Mouse (Mus musculus) liver, embryonic 13.5 days (tissue): Measurements from ENCODE around the gene Gm49711. TPM values are rescaled to one million over a fixed set of nuclear protein-coding genes. Genes with fewer than 3 reads are reported as not detected.

Source experiments
- ATAC-seq: fragments of 200-750 bp; cut with Nextera tagmentation; 2 replicates; pipeline ENCODE4 v1.8.0; 2017; ENCODE audit warnings: low read depth, mild to moderate bottlenecking, moderate number of reproducible peaks, moderate library complexity
- DNase-seq: peaks from one replicate; pipeline ENCODE4 v3.0.0; 2022
- H3K27ac ChIP-seq: fragments of 300-500 bp; sonication (generic); 2 replicates; pipeline ENCODE4 v1.5.1; 2015; ENCODE audit warnings: moderate library complexity, mild to moderate bottlenecking, inconsistent platforms
- H3K27me3 ChIP-seq: fragments of 300-500 bp; sonication (generic); 2 replicates; pipeline ENCODE4 v1.6.1; 2015; ENCODE audit warnings: mild to moderate bottlenecking, inconsistent platforms
- H3K36me3 ChIP-seq: fragments of 300-500 bp; sonication (generic); 2 replicates; pipeline ENCODE4 v1.6.1; 2015; ENCODE audit warnings: mild to moderate bottlenecking, inconsistent platforms
- H3K4me1 ChIP-seq: fragments of 300-500 bp; sonication (generic); replicated peaks from 2 replicates; pipeline ENCODE4 v1.6.1; 2015; ENCODE audit warnings: inconsistent platforms
- H3K4me2 ChIP-seq: fragments of 300-500 bp; sonication (generic); 2 replicates; pipeline ENCODE4 v1.6.1; 2015; ENCODE audit warnings: inconsistent platforms, mild to moderate bottlenecking, moderate library complexity
- H3K4me3 ChIP-seq: fragments of 300-500 bp; sonication (generic); replicated peaks from 2 replicates; pipeline ENCODE4 v1.5.1; 2015; ENCODE audit warnings: mild to moderate bottlenecking, inconsistent platforms
- H3K9ac ChIP-seq: fragments of 300-500 bp; sonication (generic); 2 replicates; pipeline ENCODE4 v1.6.1; 2015; ENCODE audit warnings: mild to moderate bottlenecking, inconsistent platforms
- H3K9me3 ChIP-seq: fragments of 300-500 bp; sonication (generic); replicated peaks from 2 replicates; pipeline ENCODE4 v1.6.1; 2016; ENCODE audit warnings: inconsistent platforms
- WGBS: fragments of 180-500 bp; shearing (Covaris S2); methylation state at CpG from one replicate; pipeline ENCODE4 v1.1.7; 2015; ENCODE audit not compliant: insufficient replicate concordance; 5-methylcytosine and 5-hydroxymethylcytosine counted together
- polyA plus RNA-seq: library from polyadenylated mRNA; unstranded; fragments of >200 nt; fragmentation: Nextera tagmentation; extraction: Ambion mirVana; gene quantifications from 2 replicates; pipeline ENCODE4 v1.2.1, GENCODE M21; 2015

Gene Gm49711
- polyA plus RNA-seq, 1 experiment from 2014 or later = not detected

DNA sequence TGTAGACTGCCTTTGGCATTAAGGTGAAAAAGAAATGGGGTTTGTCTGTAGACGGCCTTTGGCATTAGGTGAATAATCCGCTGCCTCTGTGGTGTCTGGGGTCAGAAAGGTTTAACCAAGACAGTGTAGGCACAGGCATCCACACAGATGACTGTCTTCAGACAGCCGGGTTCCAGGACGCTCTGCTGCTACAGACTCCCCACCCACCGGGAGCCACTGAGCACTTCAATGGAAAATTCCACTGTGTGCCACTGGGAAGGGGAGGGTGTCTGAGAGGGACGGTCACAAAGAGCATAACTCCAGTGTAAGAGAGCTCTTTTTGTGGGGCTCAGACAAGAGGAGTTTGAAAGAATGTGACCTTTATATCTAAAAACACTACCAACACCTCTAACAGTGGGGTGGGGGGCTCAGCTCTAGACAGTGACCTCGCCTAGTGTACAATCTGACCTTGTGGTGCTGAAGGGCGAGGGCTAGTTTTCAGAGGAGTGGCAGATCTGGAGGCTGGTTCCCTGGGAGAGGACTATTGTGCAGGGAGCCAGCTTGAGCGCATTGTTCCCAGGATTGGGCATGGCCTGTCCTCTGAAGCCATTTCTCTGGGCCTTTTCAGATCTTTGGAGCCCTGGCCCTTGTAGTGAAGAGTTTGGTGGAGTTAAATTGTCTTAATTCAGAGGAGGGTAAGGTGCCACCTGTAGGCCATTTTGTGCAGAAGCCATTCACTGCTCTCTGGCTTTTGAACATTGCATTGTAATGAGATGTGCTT is 45.6 kb downstream of the Gm49711 start:
- no peaks in the 10 kb centered on the region for H3K4me1 ChIP-seq
- no peak overlapping the region for H3K27ac ChIP-seq
- no peak for DNase-seq
- no peak overlapping the region for H3K4me3 ChIP-seq
- no peaks in the 10 kb centered on the region for H3K27me3 ChIP-seq
- H3K36me3 ChIP-seq = 0 out of 2 replicates have a peak, but pooled peaks cover 9% of the 10 kb centered on the region
- WGBS = 66% methylated on average over 9 of the region's 9 CpGs
- no peak overlapping the region for H3K9ac ChIP-seq
- no peaks in the 10 kb centered on the region for H3K9me3 ChIP-seq
- no peak overlapping the region for H3K4me2 ChIP-seq
- no peak for ATAC-seq

DNA sequence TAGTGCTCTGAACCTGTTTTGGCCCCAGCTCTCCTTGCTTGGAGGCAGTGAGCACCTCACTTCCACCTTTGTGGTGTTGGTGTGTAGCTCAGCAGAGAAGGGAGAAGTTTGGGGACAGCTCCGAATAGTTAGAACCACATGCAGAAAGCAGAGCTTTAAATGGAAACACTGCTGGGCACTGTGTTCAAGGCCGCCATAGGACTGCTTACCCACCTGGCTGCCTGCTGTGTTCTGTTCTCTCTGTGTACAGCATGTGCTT is 46.1 kb downstream of the Gm49711 start:
- DNase-seq = no peak
- H3K4me2 ChIP-seq = no peak overlapping the region
- H3K27ac ChIP-seq = no peak overlapping the region
- no peak for ATAC-seq
- no peaks in the 10 kb centered on the region for H3K27me3 ChIP-seq
- no peak overlapping the region for H3K9ac ChIP-seq
- H3K36me3 ChIP-seq = 0 out of 2 replicates have a peak, but pooled peaks cover 9% of the 10 kb centered on the region
- no peaks in the 10 kb centered on the region for H3K9me3 ChIP-seq
- H3K4me3 ChIP-seq = no peak overlapping the region
- no peaks in the 10 kb centered on the region for H3K4me1 ChIP-seq
- WGBS = 66% methylated on average over 2 of the region's 2 CpGs

DNA sequence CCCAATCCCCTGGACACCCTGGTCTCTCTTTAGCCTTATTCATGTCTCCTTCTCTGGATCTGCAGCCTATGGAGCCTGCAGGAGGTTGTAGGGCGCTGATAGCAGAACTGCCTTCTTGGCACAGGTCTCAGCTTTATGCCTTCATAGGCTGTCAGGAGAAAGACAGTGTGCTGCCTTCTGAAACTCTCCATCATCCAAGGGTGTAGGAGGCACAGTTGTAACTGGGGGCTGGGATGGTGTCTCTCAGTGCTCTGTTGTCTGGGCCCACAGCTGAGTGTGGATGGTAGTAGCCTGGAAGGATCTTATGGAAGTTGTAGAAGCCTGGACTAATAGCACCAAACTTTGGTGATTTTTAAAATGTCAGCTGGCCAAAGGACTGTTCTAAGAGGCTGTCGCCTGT is 46.8 kb downstream of the Gm49711 start:
- Histone ChIP-seq H3K27ac (no peak overlapping the region), H3K4me2 (no peak overlapping the region), H3K9ac (no peak overlapping the region), H3K9me3 (no peaks in the 10 kb centered on the region), H3K27me3 (no peaks in the 10 kb centered on the region), H3K4me3 (no peak overlapping the region), H3K4me1 (no peaks in the 10 kb centered on the region), H3K36me3 (0 out of 2 replicates have a peak, but pooled peaks cover 5% of the 10 kb centered on the region)
- WGBS = 65% methylated on average over 2 of the region's 2 CpGs
- ATAC-seq = no peak
- no peak for DNase-seq

DNA sequence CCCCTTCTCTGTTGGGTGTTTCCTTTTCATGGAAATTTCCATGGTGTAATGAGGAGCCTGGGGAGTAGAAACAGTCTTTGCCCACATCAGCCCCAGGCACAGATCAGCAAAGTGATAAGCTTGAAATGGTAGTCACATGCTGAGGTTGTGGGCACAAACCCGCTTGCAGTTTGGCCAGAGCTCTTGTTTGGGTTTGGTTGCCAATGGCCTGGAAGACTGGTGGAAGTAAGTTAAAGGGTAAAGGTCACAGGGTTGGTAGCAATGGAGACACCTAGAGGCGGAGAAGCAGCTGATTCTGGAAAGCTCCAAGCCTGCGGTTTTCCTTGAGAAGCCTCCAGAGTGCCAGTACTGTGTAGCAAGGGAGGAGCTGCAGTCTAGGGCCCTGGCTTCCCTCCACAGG is 47.5 kb downstream of the Gm49711 start:
- Histone ChIP-seq H3K4me3 (no peak overlapping the region), H3K9me3 (no peaks in the 10 kb centered on the region), H3K4me2 (no peak overlapping the region), H3K27ac (no peak overlapping the region), H3K4me1 (no peaks in the 10 kb centered on the region), H3K27me3 (no peaks in the 10 kb centered on the region), H3K36me3 (no peaks in the 10 kb centered on the region), H3K9ac (no peak overlapping the region)
- no peak for DNase-seq
- WGBS = 67% methylated on average over 3 of the region's 3 CpGs
- no peak for ATAC-seq

DNA sequence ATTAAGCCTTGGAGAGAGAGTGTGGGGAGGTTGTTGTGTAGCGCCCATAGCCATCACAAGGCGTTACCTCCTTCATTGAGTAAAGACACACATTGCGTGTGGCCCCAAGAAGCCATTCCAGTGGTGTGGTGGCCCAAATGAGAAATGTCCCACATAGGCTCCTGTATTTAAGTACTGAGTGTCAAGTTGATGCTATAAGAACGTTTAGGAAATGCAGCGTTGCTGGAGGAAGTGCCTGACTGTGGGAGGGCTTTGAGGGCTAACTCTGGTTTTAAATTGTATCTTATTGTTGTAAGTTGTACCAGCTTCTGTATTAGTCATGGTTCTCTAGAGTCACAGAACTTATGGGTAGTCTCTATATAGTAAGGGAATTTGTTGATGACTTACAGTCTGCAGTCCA is 49.2 kb downstream of the Gm49711 start:
- Histone ChIP-seq H3K9me3 (no peaks in the 10 kb centered on the region), H3K4me3 (no peak overlapping the region), H3K4me1 (no peaks in the 10 kb centered on the region), H3K27ac (no peak overlapping the region), H3K27me3 (no peaks in the 10 kb centered on the region), H3K36me3 (peaks cover 3% of the 10 kb centered on the region), H3K9ac (no peak overlapping the region), H3K4me2 (no peak overlapping the region)
- ATAC-seq (no peak), DNase-seq (no peak)
- WGBS = 73% methylated on average over 5 of the region's 5 CpGs

DNA sequence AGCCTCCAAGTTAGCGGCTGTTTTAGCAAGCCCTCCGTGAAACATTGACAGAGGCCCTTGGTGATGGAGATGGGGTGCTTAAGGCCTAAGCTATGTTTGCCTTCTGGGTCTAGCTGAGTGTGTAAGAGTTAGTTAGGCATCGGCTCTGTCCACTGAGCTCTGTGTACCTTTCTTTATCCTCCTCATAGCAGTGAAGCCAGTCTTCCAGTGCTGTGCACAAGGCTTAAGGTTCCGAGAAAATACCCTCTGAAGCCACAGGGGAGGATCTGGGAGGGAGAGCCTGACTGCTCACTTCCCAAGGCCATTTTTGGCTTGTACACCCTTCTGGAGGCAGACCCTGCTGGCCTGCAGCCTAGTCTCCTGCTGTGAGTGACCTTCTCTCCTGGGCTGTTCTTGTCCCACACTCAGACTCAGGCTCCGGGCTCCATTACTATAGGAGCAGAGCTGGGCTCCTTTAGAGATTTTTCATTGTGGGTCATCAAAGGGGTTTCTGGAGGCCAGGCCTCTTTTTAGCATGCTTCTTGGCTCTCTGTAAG is 56.7 kb downstream of the Gm49711 start:
- Histone ChIP-seq H3K27ac (no peak overlapping the region), H3K27me3 (no peaks in the 10 kb centered on the region), H3K9me3 (no peaks in the 10 kb centered on the region), H3K36me3 (peaks cover 13% of the 10 kb centered on the region), H3K9ac (no peak overlapping the region), H3K4me1 (peaks cover 6% of the 10 kb centered on the region), H3K4me3 (no peak overlapping the region), H3K4me2 (no peak overlapping the region)
- 73% methylated on average over 5 of the region's 5 CpGs for WGBS
- no peak for ATAC-seq
- no peak for DNase-seq

DNA sequence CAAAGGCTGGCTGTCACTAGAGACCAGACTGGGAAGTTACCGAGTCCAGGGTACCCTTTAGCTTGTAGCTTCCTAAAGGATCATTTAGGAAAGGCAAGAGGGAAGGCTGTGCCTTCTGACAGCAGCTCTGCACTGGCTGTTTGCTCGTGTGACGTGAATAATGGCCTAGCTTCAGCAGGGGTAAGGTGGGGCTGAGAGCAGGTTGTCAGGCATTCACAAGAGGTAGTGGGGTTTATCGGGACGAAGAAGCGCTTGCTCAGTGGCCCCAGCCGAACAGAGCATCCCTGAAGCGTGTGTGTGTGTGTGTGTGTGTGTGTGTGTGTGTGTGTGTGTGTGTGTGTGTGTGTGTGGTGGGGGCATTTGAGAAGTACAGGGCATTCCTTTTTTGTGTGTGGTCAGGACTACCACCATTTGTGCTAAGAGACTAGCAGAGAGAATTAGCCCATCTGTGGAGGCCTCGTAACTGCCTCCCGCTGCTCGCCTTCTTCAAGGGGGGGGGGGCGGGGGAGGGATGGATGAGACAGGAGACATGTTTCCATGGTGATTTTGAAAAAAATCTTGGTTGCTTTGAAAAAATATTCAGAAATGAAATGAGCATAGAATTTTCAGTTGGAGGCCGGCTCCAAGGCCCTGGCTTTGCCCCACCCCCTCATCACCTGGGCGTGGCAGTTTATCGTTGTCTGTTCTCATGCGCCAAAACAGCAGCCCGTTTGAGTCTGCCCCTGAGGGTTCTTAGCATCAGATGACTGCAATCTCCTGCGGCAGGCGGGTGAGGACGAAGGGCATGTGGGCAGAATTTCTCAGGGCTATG is 57.7 kb downstream of the Gm49711 start:
- no peaks in the 10 kb centered on the region for H3K27me3 ChIP-seq

DNA sequence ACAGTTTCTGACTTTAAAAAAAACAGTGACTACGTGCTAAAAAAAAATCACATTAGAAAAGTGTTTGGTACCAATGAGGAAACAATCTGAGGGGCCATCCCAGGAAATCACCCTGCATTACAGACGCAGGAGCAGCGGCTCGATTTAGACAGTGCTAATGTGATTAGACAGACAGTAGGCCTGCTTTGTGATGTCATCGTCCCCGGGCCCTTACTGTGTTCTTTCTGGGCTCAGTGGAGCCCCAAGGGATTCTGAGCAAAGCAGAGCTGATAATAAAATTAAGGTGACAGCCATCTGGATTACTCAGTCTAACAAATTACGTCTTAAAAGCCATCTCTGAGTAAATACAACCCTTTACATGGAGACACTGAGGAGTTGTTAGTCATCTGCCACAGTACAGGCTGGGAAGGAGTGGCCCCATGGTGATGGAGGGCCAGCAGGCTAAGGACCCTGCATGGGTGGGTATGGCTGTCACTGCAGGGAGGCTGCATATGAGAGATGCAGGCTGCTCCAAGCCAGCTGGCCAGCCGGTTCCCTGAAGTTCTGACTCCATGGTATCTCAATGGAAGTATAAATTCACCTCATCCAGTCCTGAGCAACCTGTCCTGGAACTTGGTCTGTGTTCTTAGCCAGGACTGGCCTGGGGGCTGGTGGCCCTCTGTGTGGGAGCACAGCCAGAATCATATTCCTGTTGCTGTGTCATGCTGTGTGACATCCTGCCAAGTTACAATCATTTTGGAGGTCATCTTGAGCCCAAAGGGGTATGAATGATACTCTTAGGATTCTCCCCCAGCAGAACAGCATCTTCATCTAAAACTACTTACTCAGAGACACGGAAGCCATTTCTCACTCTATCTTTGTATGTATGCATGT is 59.5 kb downstream of the Gm49711 start:
- H3K9me3 ChIP-seq = no peaks in the 10 kb centered on the region
- no peak overlapping the region for H3K27ac ChIP-seq
- peaks cover 8% of the 10 kb centered on the region for H3K36me3 ChIP-seq
- no peak overlapping the region for H3K4me2 ChIP-seq
- no peak for ATAC-seq
- H3K4me1 ChIP-seq = peaks cover 6% of the 10 kb centered on the region
- H3K27me3 ChIP-seq = no peaks in the 10 kb centered on the region
- DNase-seq = no peak
- no peak overlapping the region for H3K9ac ChIP-seq
- 72% methylated on average over 9 of the region's 9 CpGs for WGBS
- no peak overlapping the region for H3K4me3 ChIP-seq

More for the DNA sequence above, 57.7 kb downstream of the Gm49711 start:
- no peaks in the 10 kb centered on the region for H3K9me3 ChIP-seq
- H3K4me3 ChIP-seq = no peak overlapping the region
- peaks cover 6% of the 10 kb centered on the region for H3K4me1 ChIP-seq
- 48% methylated on average over 17 of the region's 20 CpGs for WGBS
- H3K36me3 ChIP-seq = peaks cover 13% of the 10 kb centered on the region
- no peak overlapping the region for H3K9ac ChIP-seq
- ATAC-seq (peak; percentile 64), DNase-seq (peak; percentile 38)
- H3K27ac ChIP-seq = no peak overlapping the region
- no peak overlapping the region for H3K4me2 ChIP-seq

DNA sequence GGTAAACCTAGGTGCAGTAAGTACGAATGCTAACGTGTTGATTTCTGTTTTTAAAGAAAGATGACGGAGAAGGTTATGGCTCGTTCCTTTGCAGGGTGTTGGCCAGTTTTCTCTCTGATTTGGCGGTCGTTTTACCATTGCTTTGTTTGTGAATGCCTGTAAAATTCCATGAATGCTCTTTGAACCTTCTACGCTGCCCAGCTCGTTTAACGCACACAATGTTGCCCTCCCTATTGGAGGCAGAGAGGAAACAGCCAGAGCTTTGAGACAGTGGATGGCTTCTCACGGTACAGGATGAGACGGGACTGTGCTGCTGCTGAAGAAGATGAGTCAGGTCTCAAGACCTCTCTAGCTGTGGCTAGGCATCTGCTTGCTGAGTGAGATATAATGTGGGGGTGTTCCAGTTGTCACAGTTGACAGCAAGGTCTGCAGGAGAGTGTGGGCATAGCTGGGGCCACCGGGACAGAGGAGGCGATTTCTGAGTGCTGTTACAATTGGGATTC is 60.9 kb downstream of the Gm49711 start:
- H3K4me2 ChIP-seq = no peak overlapping the region
- no peaks in the 10 kb centered on the region for H3K9me3 ChIP-seq
- peaks cover 6% of the 10 kb centered on the region for H3K4me1 ChIP-seq
- WGBS = 68% methylated on average over 13 of the region's 13 CpGs
- no peak overlapping the region for H3K4me3 ChIP-seq
- no peak overlapping the region for H3K9ac ChIP-seq
- ATAC-seq (no peak), DNase-seq (no peak)
- no peak overlapping the region for H3K27ac ChIP-seq
- H3K27me3 ChIP-seq = no peaks in the 10 kb centered on the region
- H3K36me3 ChIP-seq = no peaks in the 10 kb centered on the region

DNA sequence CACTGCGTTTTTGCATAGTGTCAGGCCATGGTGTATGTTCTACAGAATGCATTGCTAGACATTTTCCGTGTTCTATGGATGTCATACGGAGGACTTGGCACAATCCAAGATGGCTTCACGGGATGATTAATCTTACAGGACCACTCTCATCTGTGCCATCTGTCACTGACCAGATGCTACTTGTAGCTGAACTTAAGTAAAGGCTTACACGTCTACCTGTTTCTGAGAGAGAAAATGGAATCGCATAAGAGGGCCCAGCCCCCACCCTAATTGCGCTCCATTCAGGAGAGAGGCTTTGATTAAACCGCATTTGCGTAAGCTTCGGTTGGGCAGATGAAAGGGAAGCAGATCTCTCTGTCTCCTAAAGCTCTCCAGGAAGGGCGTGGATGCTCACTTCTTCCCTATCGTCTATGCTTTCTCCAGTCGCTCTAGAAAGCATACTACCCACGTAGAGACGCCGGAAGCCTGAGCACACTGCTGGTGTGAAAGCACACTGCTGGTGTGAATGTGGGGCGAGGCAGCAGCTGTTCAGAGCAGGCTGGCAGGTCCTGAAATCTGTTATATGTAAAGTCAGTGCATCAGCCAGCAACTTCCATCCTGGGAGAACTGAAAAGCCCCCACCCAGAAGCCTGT is 62.9 kb downstream of the Gm49711 start:
- Histone ChIP-seq H3K9ac (no peak overlapping the region), H3K9me3 (no peaks in the 10 kb centered on the region), H3K36me3 (no peaks in the 10 kb centered on the region), H3K27ac (no peak overlapping the region), H3K4me2 (no peak overlapping the region), H3K4me3 (no peak overlapping the region), H3K4me1 (peaks cover 6% of the 10 kb centered on the region), H3K27me3 (no peaks in the 10 kb centered on the region)
- DNase-seq (no peak), ATAC-seq (no peak)
- WGBS = 72% methylated on average over 17 of the region's 17 CpGs
